Mouse (Mus musculus) midbrain, embryonic 11.5 days (tissue): ENCODE data around the gene Gadd45b. TPM values are rescaled to one million over a fixed set of nuclear protein-coding genes. Genes with fewer than 3 reads are reported as not detected.

Source experiments
- ATAC-seq: fragments of 200-750 bp; cut with Nextera tagmentation; 2 replicates; pipeline ENCODE4 v1.8.0; 2017; ENCODE audit warnings: moderate TSS enrichment, moderate library complexity; ENCODE audit not compliant: low FRiP score
- DNase-seq: peaks from one replicate; pipeline ENCODE4 v3.0.0; 2015; ENCODE audit warnings: low spot score; ENCODE audit errors: missing footprints
- H3K27ac ChIP-seq: fragments of 300-500 bp; sonication (generic); 2 replicates; pipeline ENCODE4 v1.5.1; 2014; ENCODE audit warnings: low read depth, low read length
- H3K27me3 ChIP-seq: fragments of 300-500 bp; sonication (generic); 2 replicates; pipeline ENCODE4 v1.6.1; 2014; ENCODE audit warnings: mild to moderate bottlenecking, low read length, moderate library complexity, mixed read lengths; ENCODE audit not compliant: control insufficient read depth, insufficient read depth
- H3K36me3 ChIP-seq: fragments of 300-500 bp; sonication (generic); 2 replicates; pipeline ENCODE4 v1.6.1; 2014; ENCODE audit warnings: mild to moderate bottlenecking, low read length, moderate library complexity, mixed read lengths; ENCODE audit not compliant: control insufficient read depth, insufficient read depth
- H3K4me1 ChIP-seq: fragments of 300-500 bp; sonication (generic); 2 replicates; pipeline ENCODE4 v1.6.1; 2014; ENCODE audit warnings: low read length; ENCODE audit not compliant: control insufficient read depth, insufficient read depth
- H3K4me2 ChIP-seq: fragments of 300-500 bp; sonication (generic); 2 replicates; pipeline ENCODE4 v1.6.1; 2014; ENCODE audit warnings: mild to moderate bottlenecking, moderate library complexity
- H3K4me3 ChIP-seq: fragments of 300-500 bp; sonication (generic); 2 replicates; pipeline ENCODE4 v1.5.1; 2014; ENCODE audit warnings: low read depth, low read length
- H3K9ac ChIP-seq: fragments of 300-500 bp; sonication (generic); 2 replicates; pipeline ENCODE4 v1.6.1; 2014; ENCODE audit warnings: low read length
- H3K9me3 ChIP-seq: fragments of 300-500 bp; sonication (generic); 2 replicates; pipeline ENCODE4 v1.6.1; 2016; ENCODE audit warnings: low read length; ENCODE audit not compliant: control insufficient read depth
- WGBS: fragments of 180-500 bp; shearing (Covaris S2); extraction: QIAGEN DNeasy Blood & Tissue Kit; methylation state at CpG from one replicate; pipeline ENCODE4 v1.1.7; 2014; 5-methylcytosine and 5-hydroxymethylcytosine counted together
- polyA plus RNA-seq: library from polyadenylated mRNA; unstranded; fragments of >200 nt; fragmentation: Nextera tagmentation; extraction: Ambion mirVana; gene quantifications from 2 replicates; pipeline ENCODE4 v1.2.1, GENCODE M21; 2014

The Gadd45b gene
- polyA plus RNA-seq, 1 experiment from 2014 or later, result 10.1 TPM

GRCm38 (mm10) chr10:80937646-80938045, 7.8 kb downstream of the Gadd45b start:
- peaks cover 65% of the 10 kb centered on the region for H3K27me3 ChIP-seq
- ATAC-seq (no peak), DNase-seq (peak; percentile 78)
- no peak overlapping the region for H3K4me3 ChIP-seq
- H3K9ac ChIP-seq, result no peak overlapping the region
- H3K4me1 ChIP-seq, result peaks cover 29% of the 10 kb centered on the region
- H3K27ac ChIP-seq, result no peak overlapping the region
- no peaks in the 10 kb centered on the region for H3K9me3 ChIP-seq
- no peak overlapping the region for H3K4me2 ChIP-seq
- H3K36me3 ChIP-seq, result no peaks in the 10 kb centered on the region
- WGBS, result 37% methylated on average over 8 of the region's 8 CpGs

- no peak overlapping the region for H3K4me3 ChIP-seq
- H3K27me3 ChIP-seq, result peaks cover 51% of the 10 kb centered on the region
- H3K4me1 ChIP-seq, result peaks cover 20% of the 10 kb centered on the region
- peak overlapping the region; percentile 74 for H3K4me2 ChIP-seq
- WGBS, result 13% methylated on average over 15 of the region's 15 CpGs
- H3K27ac ChIP-seq, result no peak overlapping the region
- DNase-seq (peak; percentile 91), ATAC-seq (peak; percentile 36)
- peak overlapping the region; percentile 18; the same call in 1 of the 2 replicates for H3K9ac ChIP-seq
- no peaks in the 10 kb centered on the region for H3K36me3 ChIP-seq
- H3K9me3 ChIP-seq, result no peaks in the 10 kb centered on the region
Measured at GRCm38 (mm10) chr10:80938831-80939550, 9.1 kb downstream of the Gadd45b start.

DNA sequence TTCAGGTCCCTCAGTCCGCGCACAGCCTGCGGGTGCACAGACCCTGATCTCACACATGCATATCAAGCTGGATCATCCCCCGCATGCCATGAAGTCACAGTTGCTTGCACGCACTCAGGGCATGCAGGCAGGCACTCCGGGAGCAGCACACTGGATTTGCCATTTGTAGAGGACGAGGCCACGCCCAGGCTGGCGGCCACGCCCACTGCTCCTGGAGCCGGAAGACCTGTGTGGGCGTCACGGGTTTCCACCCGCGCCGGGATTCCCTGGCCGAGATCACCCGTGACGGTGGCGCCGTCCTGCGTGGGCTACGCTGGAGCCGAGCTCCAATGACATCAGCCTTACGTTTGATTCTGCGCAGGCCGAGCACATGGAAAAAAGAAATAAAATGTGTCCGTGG, 9.8 kb downstream of the Gadd45b start:
- peak overlapping the region; percentile 74 for H3K4me2 ChIP-seq
- peak overlapping the region; percentile 35 for H3K4me3 ChIP-seq
- 8% methylated on average over 28 of the region's 28 CpGs for whole genome bisulfite sequencing
- H3K27ac ChIP-seq, result no peak overlapping the region
- ATAC-seq, result peak; percentile 57
- peaks cover 20% of the 10 kb centered on the region for H3K4me1 ChIP-seq
- H3K9ac ChIP-seq, result peak overlapping the region; percentile 56; the same call in 1 of the 2 replicates
- H3K9me3 ChIP-seq, result no peaks in the 10 kb centered on the region
- DNase-seq, result peak; percentile 98
- no peaks in the 10 kb centered on the region for H3K36me3 ChIP-seq
- peaks cover 44% of the 10 kb centered on the region for H3K27me3 ChIP-seq

GRCm38 (mm10) chr10:80940320-80940987, 10.6 kb downstream of the Gadd45b start:
- Histone ChIP-seq H3K27ac (no peak overlapping the region), H3K27me3 (peaks cover 37% of the 10 kb centered on the region), H3K9ac (peak overlapping the region; percentile 56; the same call in 1 of the 2 replicates), H3K36me3 (no peaks in the 10 kb centered on the region), H3K4me1 (peaks cover 20% of the 10 kb centered on the region), H3K9me3 (no peaks in the 10 kb centered on the region), H3K4me3 (no peak overlapping the region), H3K4me2 (no peak overlapping the region)
- peak; percentile 69 for DNase-seq
- ATAC-seq, result no peak
- 59% methylated on average over 8 of the region's 8 CpGs for WGBS

GRCm38 (mm10) chr10:80940988-80941347, 11.1 kb downstream of the Gadd45b start:
- Histone ChIP-seq H3K4me1 (peaks cover 17% of the 10 kb centered on the region), H3K9me3 (no peaks in the 10 kb centered on the region), H3K4me2 (no peak overlapping the region), H3K9ac (no peak overlapping the region), H3K36me3 (no peaks in the 10 kb centered on the region), H3K27me3 (peaks cover 32% of the 10 kb centered on the region), H3K27ac (no peak overlapping the region), H3K4me3 (no peak overlapping the region)
- WGBS, result 85% methylated on average over 2 of the region's 2 CpGs
- DNase-seq, result peak; percentile 65
- no peak for ATAC-seq

DNA sequence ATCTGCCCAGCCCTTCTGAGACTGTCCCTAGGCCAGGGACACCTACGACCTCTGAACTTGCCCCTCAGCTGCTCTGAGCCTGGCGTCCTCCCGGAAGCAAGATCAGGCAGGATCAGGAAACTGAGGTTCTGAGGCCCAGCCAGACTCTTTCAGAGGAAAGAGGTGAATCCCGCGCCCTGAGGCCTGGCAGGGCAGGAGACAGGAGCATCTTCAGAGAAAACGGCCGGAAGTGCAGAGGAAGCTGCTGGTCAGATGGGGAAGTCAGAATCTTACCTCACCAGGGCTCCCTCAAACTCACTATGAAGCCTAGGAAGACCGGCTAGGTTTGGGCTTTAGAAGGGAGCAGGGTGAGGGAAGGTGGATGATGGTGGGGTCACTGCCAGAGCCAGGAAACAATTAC, 13.0 kb downstream of the Gadd45b start:
- no peaks in the 10 kb centered on the region for H3K36me3 ChIP-seq
- WGBS, result 67% methylated on average over 8 of the region's 8 CpGs

DNA sequence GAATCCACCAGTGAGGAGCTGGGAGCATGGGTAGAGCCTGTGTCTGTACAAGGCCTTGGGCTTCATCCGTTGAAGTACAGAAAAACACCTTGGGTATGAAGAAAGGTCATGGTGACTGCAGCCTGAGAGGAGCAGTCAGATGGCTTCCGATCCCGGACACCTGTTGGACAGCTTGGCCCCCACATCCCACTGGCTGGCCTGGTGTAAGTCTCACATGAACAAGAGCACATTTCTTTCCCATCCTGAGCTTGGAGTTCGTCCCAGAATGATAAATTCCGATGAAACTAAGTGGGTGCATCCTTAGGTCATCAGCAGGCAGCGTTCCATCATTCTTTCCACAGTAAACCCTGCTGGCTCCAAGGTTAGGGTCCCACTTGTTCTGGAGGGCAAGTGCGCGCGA, 13.8 kb downstream of the Gadd45b start:
- Histone ChIP-seq H3K27me3 (peaks cover 6% of the 10 kb centered on the region), H3K9ac (no peak overlapping the region), H3K27ac (no peak overlapping the region), H3K36me3 (no peaks in the 10 kb centered on the region), H3K4me1 (peaks cover 7% of the 10 kb centered on the region; the same call in 1 of the 2 replicates), H3K4me2 (no peak overlapping the region), H3K9me3 (no peaks in the 10 kb centered on the region), H3K4me3 (no peak overlapping the region)
- 91% methylated on average over 9 of the region's 9 CpGs for WGBS
- ATAC-seq, result no peak
- peak; percentile 51 for DNase-seq

More for the DNA sequence above, 13.0 kb downstream of the Gadd45b start:
- Histone ChIP-seq H3K27ac (no peak overlapping the region), H3K27me3 (peaks cover 13% of the 10 kb centered on the region), H3K9me3 (no peaks in the 10 kb centered on the region), H3K9ac (no peak overlapping the region), H3K4me1 (peaks cover 7% of the 10 kb centered on the region; the same call in 1 of the 2 replicates), H3K4me2 (no peak overlapping the region), H3K4me3 (no peak overlapping the region)
- ATAC-seq, result no peak
- DNase-seq, result peak; percentile 76

DNA sequence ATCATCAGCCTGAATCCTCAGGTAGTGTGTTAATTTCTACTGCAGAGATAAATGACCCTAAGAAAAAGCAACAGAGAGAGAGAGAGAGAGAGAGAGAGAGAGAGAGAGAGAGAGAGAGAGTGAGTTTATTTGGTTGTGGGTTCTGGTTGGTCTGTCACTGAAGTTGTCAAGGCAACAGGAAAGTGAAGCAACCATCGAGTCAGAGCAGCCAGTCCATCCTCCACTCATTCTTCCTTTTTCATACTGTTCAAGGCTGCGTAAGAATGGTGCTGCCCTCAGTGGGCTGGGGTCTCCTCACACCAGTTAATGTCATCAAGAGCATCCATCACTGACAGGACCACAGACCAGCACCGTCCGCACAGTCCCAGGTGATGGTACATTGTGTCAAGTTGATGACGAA, 14.4 kb downstream of the Gadd45b start:
- ATAC-seq, result no peak

More for the DNA sequence above, 14.4 kb downstream of the Gadd45b start:
- Histone ChIP-seq H3K4me2 (no peak overlapping the region), H3K9me3 (no peaks in the 10 kb centered on the region), H3K4me3 (no peak overlapping the region), H3K27me3 (peaks cover 2% of the 10 kb centered on the region; the same call in 1 of the 2 replicates), H3K36me3 (no peaks in the 10 kb centered on the region), H3K27ac (no peak overlapping the region), H3K4me1 (peaks cover 7% of the 10 kb centered on the region; the same call in 1 of the 2 replicates), H3K9ac (no peak overlapping the region)
- 86% methylated on average over 5 of the region's 5 CpGs for WGBS
- DNase-seq, result peak; percentile 51
